Mouse (Mus musculus) liver, postnatal 0 days (tissue): ENCODE measurements around the gene Gm48552. TPM values are rescaled to one million over a fixed set of nuclear protein-coding genes. Genes with fewer than 3 reads are reported as not detected.

ENCODE experiments used
- ATAC-seq: fragments of 200-750 bp; cut with Nextera tagmentation; 2 replicates; pipeline ENCODE4 v1.8.0; 2017; ENCODE audit warnings: mild to moderate bottlenecking, moderate library complexity
- DNase-seq: peaks from one replicate; pipeline ENCODE4 v3.0.0-alpha.2; 2016
- H3K27ac ChIP-seq: fragments of 300-500 bp; sonication (generic); 2 replicates; pipeline ENCODE4 v1.5.1; 2014; ENCODE audit warnings: antibody characterized with exemption, moderate library complexity, mild to moderate bottlenecking, low read depth
- H3K27me3 ChIP-seq: fragments of 300-500 bp; sonication (generic); 2 replicates; pipeline ENCODE4 v1.6.1; 2014; ENCODE audit warnings: low read length, control low read depth, mixed read lengths; ENCODE audit not compliant: insufficient read depth
- H3K36me3 ChIP-seq: fragments of 300-500 bp; sonication (generic); replicated peaks from 2 replicates; pipeline ENCODE4 v1.6.1; 2014; ENCODE audit warnings: mild to moderate bottlenecking, control low read depth, low read length, moderate library complexity, mixed read lengths; ENCODE audit not compliant: insufficient read depth
- H3K4me1 ChIP-seq: fragments of 300-500 bp; sonication (generic); 2 replicates; pipeline ENCODE4 v1.6.1; 2014; ENCODE audit warnings: antibody characterized with exemption, mild to moderate bottlenecking, control low read depth; ENCODE audit not compliant: insufficient read depth
- H3K4me2 ChIP-seq: fragments of 300-500 bp; sonication (generic); 2 replicates; pipeline ENCODE4 v1.6.1; 2014; ENCODE audit warnings: low read depth, mild to moderate bottlenecking, low read length, moderate library complexity, mixed read lengths
- H3K4me3 ChIP-seq: fragments of 300-500 bp; sonication (generic); 2 replicates; pipeline ENCODE4 v1.5.1; 2014; ENCODE audit warnings: low read depth, low read length
- H3K9ac ChIP-seq: fragments of 300-500 bp; sonication (generic); replicated peaks from 2 replicates; pipeline ENCODE4 v1.6.1; 2014; ENCODE audit warnings: mild to moderate bottlenecking, moderate library complexity
- H3K9me3 ChIP-seq: fragments of 300-500 bp; sonication (generic); 2 replicates; pipeline ENCODE4 v1.6.1; 2016; ENCODE audit warnings: mild to moderate bottlenecking, control low read depth, low read length, mixed read lengths
- CTCF ChIP-seq: sonication (generic); IDR thresholded peaks from 2 replicates; pipeline ENCODE4 v1.5.1; 2016; ENCODE audit warnings: antibody characterized with exemption, low read depth
- EP300 ChIP-seq: IDR thresholded peaks from 2 replicates; pipeline ENCODE4 v1.6.1; 2016; ENCODE audit warnings: antibody characterized with exemption, low read depth, mild to moderate bottlenecking
- WGBS: fragments of 180-500 bp; shearing (Covaris S2); extraction: QIAGEN DNeasy Blood & Tissue Kit; methylation state at CpG from one replicate; pipeline ENCODE4 v1.1.7; 2014; ENCODE audit not compliant: insufficient replicate concordance; 5-methylcytosine and 5-hydroxymethylcytosine counted together
- polyA plus RNA-seq: library from polyadenylated mRNA; unstranded; fragments of >200 nt; fragmentation: Nextera tagmentation; extraction: Ambion mirVana; gene quantifications from 2 replicates; pipeline ENCODE4 v1.2.1, GENCODE M21; 2015

Gm48552 gene
- polyA plus RNA-seq, 1 experiment from 2014 or later, result not detected

DNA sequence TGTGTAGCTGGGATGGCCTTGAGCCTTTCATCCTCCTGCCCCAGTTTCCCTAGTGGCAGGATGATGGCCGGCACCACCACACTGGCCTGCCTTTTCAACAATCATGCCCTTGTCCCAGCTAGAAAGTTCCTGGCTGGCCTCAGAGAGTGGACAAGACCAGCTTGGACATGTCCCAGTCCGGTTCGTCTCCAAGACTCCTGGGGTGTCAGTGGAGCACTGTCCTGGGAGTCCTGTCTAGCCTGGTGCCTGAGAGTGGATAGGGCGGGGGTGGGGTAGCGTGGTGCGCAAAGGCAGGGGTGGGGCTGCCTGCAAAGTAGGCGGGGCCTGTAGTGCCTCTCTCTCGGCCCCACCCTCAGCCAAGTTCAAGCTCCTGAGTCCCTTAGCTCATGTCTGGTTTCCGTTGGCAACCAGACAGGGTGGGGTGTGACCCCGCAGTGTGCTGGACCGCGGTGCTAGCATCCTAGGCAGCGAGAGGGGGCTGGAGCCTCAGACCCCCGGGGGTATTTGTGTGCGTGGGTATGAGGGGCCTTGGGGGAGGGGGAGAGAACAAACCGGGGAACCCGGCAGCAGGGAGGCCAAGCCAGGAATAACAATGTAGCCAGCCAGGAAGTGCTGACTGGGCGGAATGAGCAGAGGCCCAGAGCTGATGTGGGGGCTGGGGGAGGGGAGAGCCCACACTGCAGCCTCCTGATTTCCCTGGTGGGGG, 12.9 kb downstream of the Gm48552 start:
- Histone ChIP-seq H3K27ac (peak overlapping the region; percentile 71), H3K9me3 (no peaks in the 10 kb centered on the region), H3K4me2 (peak overlapping the region; percentile 29; the same call in 1 of the 2 replicates), H3K4me3 (no peak overlapping the region), H3K9ac (no peak overlapping the region; the same call in 1 of the 2 replicates), H3K4me1 (peaks cover 14% of the 10 kb centered on the region), H3K36me3 (peaks cover 34% of the 10 kb centered on the region), H3K27me3 (no peaks in the 10 kb centered on the region)
- TF ChIP-seq EP300, result no peak
- TF ChIP-seq CTCF, result no peak
- ATAC-seq (peak; percentile 78), DNase-seq (peak; percentile 79)
- 26% methylated on average over 17 of the region's 18 CpGs for WGBS

- no peak for DNase-seq
- H3K9me3 ChIP-seq, result no peaks in the 10 kb centered on the region
- H3K4me2 ChIP-seq, result peak overlapping the region; percentile 29; the same call in 1 of the 2 replicates
- peaks cover 35% of the 10 kb centered on the region for H3K36me3 ChIP-seq
- WGBS, result 52% methylated on average over 7 of the region's 7 CpGs
- no peak overlapping the region for H3K9ac ChIP-seq
- peak; percentile 14 for ATAC-seq
- no peaks in the 10 kb centered on the region for H3K27me3 ChIP-seq
- peaks cover 18% of the 10 kb centered on the region for H3K4me1 ChIP-seq
- no peak overlapping the region for H3K4me3 ChIP-seq
- TF ChIP-seq CTCF (no peak), EP300 (no peak)
- peak overlapping the region; percentile 71 for H3K27ac ChIP-seq
Measured at GRCm38 (mm10) chr10:81402227-81402765, 13.5 kb downstream of the Gm48552 start.

DNA sequence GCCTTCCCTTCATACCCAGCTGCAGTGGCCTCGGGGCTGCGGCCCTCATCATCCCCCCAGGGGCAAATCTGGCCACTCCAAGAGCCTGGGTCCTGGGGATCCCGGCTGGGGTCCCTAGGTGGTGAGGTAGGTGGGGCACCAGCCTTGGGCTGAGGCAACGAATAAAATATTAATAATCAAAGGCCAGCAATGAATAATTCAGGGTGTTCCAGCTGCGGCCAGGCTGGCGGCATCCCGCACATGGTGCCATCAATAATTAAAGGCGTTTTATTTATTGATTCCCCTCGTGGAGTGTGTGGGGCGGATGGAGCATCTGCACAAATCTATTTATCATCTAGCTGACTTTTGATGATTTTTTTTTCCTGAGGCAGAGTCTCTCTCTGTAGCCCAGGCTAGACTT, 14.7 kb downstream of the Gm48552 start:
- Histone ChIP-seq H3K9ac (no peak overlapping the region), H3K9me3 (no peaks in the 10 kb centered on the region), H3K4me3 (no peak overlapping the region), H3K4me1 (peaks cover 29% of the 10 kb centered on the region), H3K36me3 (peaks cover 32% of the 10 kb centered on the region), H3K27ac (no peak overlapping the region; the same call in 1 of the 2 replicates), H3K4me2 (no peak overlapping the region), H3K27me3 (peaks cover 3% of the 10 kb centered on the region; the same call in 1 of the 2 replicates)
- no peak for TF ChIP-seq CTCF
- TF ChIP-seq EP300, result no peak
- no peak for DNase-seq
- 84% methylated on average over 10 of the region's 10 CpGs for WGBS
- no peak for ATAC-seq

GRCm38 (mm10) chr10:81404082-81404481, 15.3 kb downstream of the Gm48552 start:
- H3K9ac ChIP-seq, result no peak overlapping the region
- DNase-seq (no peak), ATAC-seq (no peak)
- peaks cover 35% of the 10 kb centered on the region for H3K4me1 ChIP-seq
- peaks cover 31% of the 10 kb centered on the region for H3K36me3 ChIP-seq
- H3K27ac ChIP-seq, result no peak overlapping the region
- H3K9me3 ChIP-seq, result no peaks in the 10 kb centered on the region
- H3K4me2 ChIP-seq, result peak overlapping the region; percentile 40; the same call in 1 of the 2 replicates
- H3K27me3 ChIP-seq, result peaks cover 4% of the 10 kb centered on the region; the same call in 1 of the 2 replicates
- TF ChIP-seq EP300 (no peak), CTCF (no peak)
- no peak overlapping the region for H3K4me3 ChIP-seq
- WGBS, result 55% methylated on average over 9 of the region's 9 CpGs

DNA sequence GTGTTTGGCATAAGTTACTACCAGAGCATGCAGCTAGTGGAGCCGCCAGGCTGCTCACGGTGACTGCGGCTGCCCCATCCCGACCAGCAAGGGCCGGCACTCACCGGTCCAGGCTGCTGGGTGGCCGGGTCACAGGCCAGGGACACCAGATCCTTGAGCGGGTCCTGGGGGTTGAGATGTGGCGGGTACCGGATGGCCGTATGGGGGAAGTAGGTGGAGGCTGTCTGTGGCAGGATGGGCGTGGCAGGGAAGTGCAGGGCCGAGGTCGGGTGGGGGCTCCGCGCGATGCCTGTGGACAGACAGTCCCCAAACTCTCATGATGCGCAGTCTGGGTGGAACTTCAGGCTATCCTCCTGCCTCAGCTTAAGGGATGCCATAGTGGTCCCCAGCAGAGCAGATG, 15.9 kb downstream of the Gm48552 start:
- WGBS, result 32% methylated on average over 17 of the region's 18 CpGs
- peak overlapping the region; percentile 39 for H3K27ac ChIP-seq
- H3K4me1 ChIP-seq, result peaks cover 40% of the 10 kb centered on the region
- H3K9ac ChIP-seq, result no peak overlapping the region
- H3K36me3 ChIP-seq, result peaks cover 24% of the 10 kb centered on the region
- peak overlapping the region; percentile 40 for H3K4me2 ChIP-seq
- TF ChIP-seq EP300, result no peak
- TF ChIP-seq CTCF, result no peak
- DNase-seq (no peak), ATAC-seq (no peak)
- peaks cover 4% of the 10 kb centered on the region; the same call in 1 of the 2 replicates for H3K27me3 ChIP-seq
- no peaks in the 10 kb centered on the region for H3K9me3 ChIP-seq
- H3K4me3 ChIP-seq, result no peak overlapping the region

- 47% methylated on average over 13 of the region's 13 CpGs for WGBS
- TF ChIP-seq EP300 (no peak), CTCF (peak; percentile 84)
- Histone ChIP-seq H3K4me1 (peaks cover 48% of the 10 kb centered on the region), H3K9me3 (no peaks in the 10 kb centered on the region), H3K36me3 (peaks cover 15% of the 10 kb centered on the region; the same call in 1 of the 2 replicates), H3K27ac (0 out of 2 replicates have a peak overlapping the region, but pooled peaks have one; percentile 39), H3K9ac (no peak overlapping the region), H3K27me3 (peaks cover 4% of the 10 kb centered on the region; the same call in 1 of the 2 replicates), H3K4me2 (no peak overlapping the region), H3K4me3 (no peak overlapping the region)
- ATAC-seq (no peak), DNase-seq (peak; percentile 78)
Measured at GRCm38 (mm10) chr10:81405588-81406201, 16.9 kb downstream of the Gm48552 start.
